Mouse (Mus musculus) stomach, adult 2 months (tissue): ENCODE results near the gene 2310033P09Rik. TPM values are rescaled to one million over a fixed set of nuclear protein-coding genes. Genes with fewer than 3 reads are reported as not detected.

Experiments used
- polyA plus RNA-seq: library from polyadenylated mRNA; depleted of rRNA; stranded (reverse); fragments of >200 nt; gene quantifications from 2 replicates; pipeline ENCODE4 v1.2.3, GENCODE M21; 2012; rRNA removed

2310033P09Rik gene
- 5.0 and 5.6 TPM in 2 replicates for polyA plus RNA-seq

DNA sequence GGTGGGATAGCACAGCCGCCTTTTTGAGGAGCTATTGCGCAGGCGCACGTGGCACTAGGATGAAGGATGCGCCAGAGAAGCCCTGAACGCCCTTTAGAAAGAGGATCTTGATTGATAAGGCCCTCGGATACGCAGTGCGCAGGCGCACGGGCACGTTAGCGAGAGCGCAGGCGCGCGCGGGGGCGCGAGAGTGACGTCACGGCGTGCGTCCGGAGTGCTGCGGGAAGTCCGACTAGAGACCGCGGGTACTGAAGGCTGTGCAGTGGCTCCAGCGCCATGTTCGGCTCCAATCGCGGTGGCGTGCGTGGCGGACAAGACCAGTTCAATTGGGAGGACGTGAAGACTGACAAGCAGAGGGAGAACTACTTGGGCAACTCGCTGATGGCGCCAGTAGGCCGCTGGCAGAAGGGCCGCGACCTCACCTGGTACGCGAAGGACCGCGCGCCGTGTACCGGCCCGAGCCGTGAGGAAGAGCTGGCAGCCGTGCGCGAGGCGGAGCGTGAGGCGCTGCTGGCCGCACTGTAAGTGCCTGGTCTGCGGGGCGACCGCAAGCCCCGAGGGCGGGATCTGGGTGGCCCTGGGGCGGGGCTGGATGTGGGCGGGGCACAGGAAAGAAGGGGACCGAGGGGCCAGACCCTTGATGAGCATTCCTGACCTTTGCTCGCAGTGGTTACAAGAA, at the start of gene 2310033P09Rik:
2310033P09Rik (plus strand) TSS at position 169 of the 679 bp plus-strand sequence.

DNA sequence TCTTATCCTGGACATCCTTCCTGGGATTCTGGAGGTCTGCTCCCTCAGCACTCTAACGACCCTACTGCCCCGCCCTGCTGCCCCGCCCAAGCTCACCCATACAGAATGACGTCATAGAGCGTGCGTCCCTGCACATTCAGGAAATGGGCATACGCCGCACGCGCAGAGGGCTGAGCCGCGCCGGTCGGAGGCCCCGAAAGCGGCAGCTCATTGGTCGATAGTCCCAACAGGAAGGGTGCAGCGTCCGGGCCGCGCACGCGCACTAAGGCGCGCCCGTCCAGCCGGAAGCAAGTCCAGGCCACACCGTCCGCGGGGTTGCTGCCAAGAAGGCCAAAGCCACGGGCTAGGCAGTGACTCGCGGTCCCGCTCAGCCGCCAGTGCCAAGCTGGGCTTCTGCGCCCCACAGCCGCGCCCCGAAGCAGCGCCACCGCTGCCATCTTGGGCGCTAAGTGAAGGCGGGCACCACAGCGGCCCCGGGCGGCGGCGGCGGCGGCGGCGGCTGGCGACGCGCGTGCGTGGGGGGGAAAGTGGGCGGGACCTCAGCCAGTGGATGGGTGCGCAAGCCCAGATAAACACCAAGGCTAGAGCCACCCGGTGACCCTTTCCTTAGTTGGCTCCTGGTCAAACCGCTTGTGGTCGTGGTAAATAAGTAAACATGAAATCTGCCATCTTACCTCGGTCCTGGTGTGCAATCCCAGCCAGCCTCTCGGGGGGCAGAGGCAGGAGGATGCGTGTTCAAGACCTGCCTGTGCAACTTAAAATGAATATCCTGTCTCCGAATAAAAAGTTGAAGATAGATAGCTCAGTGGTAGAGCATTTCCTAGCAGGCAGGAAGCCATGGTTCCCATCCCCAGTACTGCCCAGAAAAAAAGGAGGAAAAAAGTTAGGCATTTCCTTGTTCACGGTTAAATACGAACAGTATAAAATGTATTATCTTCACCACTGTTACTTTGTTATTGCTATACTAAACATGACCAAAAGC, 44.6 kb upstream of the 2310033P09Rik start, which contains the start of gene Iba57:
Iba57 (minus strand) TSS at position 485 of the 982 bp plus-strand sequence.

DNA sequence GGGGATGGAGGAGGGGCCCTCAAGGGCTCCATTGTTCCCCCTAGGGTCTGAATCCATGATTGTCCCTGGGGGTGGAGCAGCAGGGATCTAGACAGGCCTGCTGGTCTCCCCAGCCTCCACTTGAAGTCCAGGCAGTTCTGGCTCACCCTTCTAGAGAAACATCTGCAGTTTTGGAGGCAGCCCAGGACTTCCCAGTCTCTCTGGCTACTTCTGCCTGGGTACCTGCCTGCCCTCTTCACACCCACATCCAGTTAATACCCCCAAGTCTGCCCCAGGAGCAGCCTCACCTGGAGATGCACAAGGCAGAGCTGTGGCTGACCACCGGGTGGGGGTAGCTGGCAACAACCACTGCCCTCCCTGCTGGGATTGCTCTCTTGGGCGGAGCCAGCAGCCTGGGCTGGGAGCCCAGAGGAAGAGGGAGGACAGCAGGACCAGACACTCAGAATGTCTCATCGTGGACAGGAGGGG, 25.2 kb upstream of the 2310033P09Rik start, which contains the start of gene Gjc2:
Gjc2 (minus strand) TSS at position 350 of the 468 bp plus-strand sequence.

DNA sequence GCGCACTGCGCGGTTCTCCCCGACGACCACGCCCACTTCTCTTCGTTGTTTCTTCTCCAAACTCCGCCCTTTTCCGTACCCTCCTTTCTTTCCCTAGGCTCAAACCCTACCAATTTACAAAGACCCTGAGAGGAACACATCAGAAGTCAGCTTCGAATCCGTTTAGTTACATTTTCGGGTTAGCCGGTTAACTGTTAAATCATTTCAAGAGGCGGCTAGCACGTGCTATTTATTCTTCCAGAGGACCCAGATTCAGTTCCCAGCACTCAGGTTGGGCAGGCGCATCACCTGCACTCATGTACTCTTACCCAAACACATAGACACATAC, 16.1 kb upstream of the 2310033P09Rik start, which contains the start of gene Guk1:
Guk1 (minus strand) TSS at position 154 of the 328 bp plus-strand sequence.

DNA sequence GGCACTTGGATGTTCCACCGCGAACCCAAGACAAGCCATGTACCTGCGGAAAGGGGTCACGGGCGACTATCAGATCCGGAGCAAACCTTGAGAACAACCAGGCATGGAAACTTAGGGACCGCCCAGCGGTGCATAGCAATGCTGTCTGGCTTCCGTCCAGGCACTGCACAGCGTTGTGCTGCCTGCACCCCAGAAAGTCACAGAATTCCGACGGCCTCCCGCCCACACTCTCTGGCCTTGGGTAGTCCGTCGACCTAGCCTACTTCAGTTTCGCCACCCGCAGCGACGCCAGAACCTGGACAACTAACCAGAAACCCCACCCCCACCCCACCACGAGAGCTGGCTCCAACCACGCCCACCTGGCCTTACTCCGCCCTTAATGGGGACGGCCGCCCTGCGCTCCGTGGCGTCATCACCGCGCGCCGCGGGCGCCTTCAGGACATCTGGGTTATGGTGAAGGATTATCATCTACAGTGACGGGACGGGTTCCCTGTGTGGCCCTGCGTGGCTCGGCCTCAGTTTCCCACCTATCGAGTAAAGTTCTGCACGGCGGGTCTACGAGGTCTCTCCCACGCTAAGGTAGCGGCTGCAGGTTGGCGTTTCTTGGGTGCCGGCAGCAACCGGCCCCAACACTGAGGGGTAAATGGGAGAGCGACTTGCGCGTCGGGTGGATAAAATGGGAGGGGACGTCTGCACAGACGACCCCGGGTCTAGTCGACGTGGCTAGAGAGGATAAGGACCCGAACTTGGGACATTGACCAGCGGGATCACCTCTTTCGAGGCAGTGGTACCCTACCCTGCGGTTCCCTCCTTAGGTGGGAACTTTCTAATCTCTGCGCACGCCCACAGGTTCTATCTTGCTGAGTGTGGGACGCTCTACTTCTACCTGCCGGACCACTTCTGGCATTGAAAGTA, 5.8 kb upstream of the 2310033P09Rik start, which contains the start of gene Mrpl55:
Mrpl55 (plus strand) TSS at position 406 of the 915 bp plus-strand sequence.

DNA sequence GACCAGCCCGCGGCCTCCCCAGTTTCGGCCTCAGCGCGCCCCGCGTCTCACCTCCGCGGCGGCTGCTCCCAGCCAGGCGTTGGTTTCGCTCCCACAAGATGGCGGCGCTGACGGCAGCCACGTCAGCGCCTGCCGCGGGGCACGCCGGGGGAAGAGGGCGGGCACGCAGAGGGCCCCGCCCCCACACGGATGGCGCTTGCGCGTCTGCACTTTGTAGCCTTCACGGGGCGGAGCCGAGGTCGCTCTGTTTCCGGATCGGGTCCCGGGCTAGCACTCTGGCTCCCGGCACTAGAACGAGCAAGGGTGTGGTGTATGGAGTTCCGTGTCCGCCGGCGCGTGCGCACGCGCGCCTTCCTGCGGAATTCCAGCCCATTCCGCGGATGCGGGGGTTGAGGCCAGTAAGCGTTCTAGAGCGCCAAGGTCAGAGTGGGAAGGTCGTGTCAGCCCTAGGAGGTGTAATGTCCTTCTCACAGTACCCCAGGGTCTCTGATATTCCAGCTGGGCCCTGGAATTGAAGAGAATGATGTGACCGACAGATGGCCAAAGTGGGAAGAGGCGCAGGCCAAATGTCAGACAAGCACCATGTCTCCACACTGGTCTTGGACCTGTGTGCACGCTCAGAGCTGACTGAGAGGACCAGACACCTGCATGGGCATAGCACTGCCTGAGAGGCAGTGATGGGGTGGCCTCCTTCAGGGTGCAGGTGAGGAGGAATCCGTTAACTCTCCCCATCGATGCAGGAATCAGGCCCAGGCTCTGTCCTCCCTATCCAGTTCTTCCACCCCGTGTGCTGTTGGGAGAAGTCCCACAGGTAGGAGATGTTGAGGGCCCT, 20.2 kb downstream of the 2310033P09Rik start, which contains the start of gene Arf1:
Arf1 (minus strand) TSS at position 149 of the 832 bp plus-strand sequence.

Other genes starting within 250 kb of the 2310033P09Rik start
- 15.6 and 16.0 TPM in 2 replicates for gene Trim11, start 230.2 kb upstream of the 2310033P09Rik start, polyA plus RNA-seq
- gene Obscn, start 71.9 kb upstream of the 2310033P09Rik start, polyA plus RNA-seq: 2.6 and 4.2 TPM in 2 replicates
- gene Iba57, start 44.6 kb upstream of the 2310033P09Rik start, polyA plus RNA-seq: 4.4 and 5.0 TPM in 2 replicates
- gene Gjc2, start 25.1 kb upstream of the 2310033P09Rik start, polyA plus RNA-seq: 3.6 and 5.7 TPM in 2 replicates
- gene Guk1, start 16.1 kb upstream of the 2310033P09Rik start, polyA plus RNA-seq: 75.8 and 85.5 TPM in 2 replicates
- gene Mrpl55, start 5.8 kb upstream of the 2310033P09Rik start, polyA plus RNA-seq: 28.7 and 42.4 TPM in 2 replicates
- 308 and 353 TPM in 2 replicates for gene Arf1, start 19.9 kb downstream of the 2310033P09Rik start, polyA plus RNA-seq
- 0.20 and 0.40 TPM in 2 replicates for gene Wnt3a, start 82.4 kb downstream of the 2310033P09Rik start, polyA plus RNA-seq
- gene Wnt9a, start 98.6 kb downstream of the 2310033P09Rik start, polyA plus RNA-seq: 2.9 and 3.8 TPM in 2 replicates
- not detected in 2 replicates for gene Prss38, start 167.3 kb downstream of the 2310033P09Rik start, polyA plus RNA-seq
- gene Jmjd4, start 241.7 kb downstream of the 2310033P09Rik start, polyA plus RNA-seq: 1.6 and 1.8 TPM in 2 replicates
- gene Snap47, start 242.9 kb downstream of the 2310033P09Rik start, polyA plus RNA-seq: 11.3 and 12.2 TPM in 2 replicates